20 mouse cellular contexts compared by ENCODE assay signal in the genomic region with DNA sequence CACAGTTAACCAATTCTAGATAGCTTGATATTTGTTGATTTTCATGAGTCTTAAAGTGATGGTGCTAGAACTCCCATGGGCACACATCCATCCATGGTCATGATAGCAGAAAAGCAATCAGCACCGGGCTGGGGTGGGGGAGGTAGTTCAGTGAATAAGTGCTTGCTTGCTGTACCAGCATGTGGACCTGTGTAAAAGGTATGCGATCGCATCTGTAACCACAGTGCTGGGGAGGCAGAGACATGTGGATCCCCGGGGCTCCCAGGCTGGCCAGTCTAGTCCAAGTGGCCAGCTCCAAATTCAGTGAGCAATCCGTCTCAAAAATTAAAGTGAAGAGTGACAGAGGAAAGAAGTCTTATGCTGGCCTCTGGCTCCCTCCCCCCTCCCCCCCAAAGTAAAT. TPM values are rescaled to one million over a fixed set of nuclear protein-coding genes. Genes with fewer than 3 reads are reported as not detected.
A peak's percentile ranks its signal among the peaks of the same experiment; 100 is the strongest.
DNase-seq lines count a peak whose midpoint lies in the region; ATAC-seq and TF ChIP-seq lines count a peak whose summit lies in the region.
"Had no signal": no experiment of that assay in that cellular context is flagged by ENCODE, and none has a peak within 500 bp of the region (broad histone marks: within the 10 kb centered on the region; RNA-seq: fewer than 3 reads in every experiment).

No protein-coding gene starts in this region.

- H3K4me2 ChIP-seq in hindbrain, embryonic 13.5 days: peak overlapping the region; percentile 11
- H3K4me2 ChIP-seq in hindbrain, embryonic 12.5 days (replicated peaks): no peak overlapping the region
- H3K4me2 ChIP-seq in midbrain, embryonic 13.5 days (replicated peaks): peak overlapping the region; percentile 73; the same call in 1 of the 2 replicates
- no peak overlapping the region for H3K4me2 ChIP-seq in midbrain, embryonic 16.5 days (ENCODE audit: low read length)
- H3K4me2 ChIP-seq: embryonic facial prominence, embryonic 12.5 days; liver, embryonic 12.5 days had no signal

- H3K27me3 ChIP-seq in hindbrain, embryonic 13.5 days: no peaks in the 10 kb centered on the region
- H3K27me3 ChIP-seq in hindbrain, embryonic 12.5 days: no peaks in the 10 kb centered on the region
- H3K27me3 ChIP-seq in midbrain, embryonic 13.5 days: no peaks in the 10 kb centered on the region; the same call in 1 of the 2 replicates
- no peaks in the 10 kb centered on the region for H3K27me3 ChIP-seq in midbrain, embryonic 16.5 days (ENCODE audit: control insufficient read depth, insufficient read depth, low read depth, low read length)
- H3K27me3 ChIP-seq: CH12.LX had no signal

- WGBS in hindbrain, embryonic 13.5 days: 53% methylated on average over 5 of the region's 5 CpGs
- WGBS in hindbrain, embryonic 12.5 days: 61% methylated on average over 5 of the region's 5 CpGs
- 50% methylated on average over 5 of the region's 5 CpGs for WGBS in midbrain, embryonic 13.5 days
- WGBS in midbrain, embryonic 16.5 days: 57% methylated on average over 5 of the region's 5 CpGs
- 37% methylated on average over 5 of the region's 5 CpGs for WGBS in olfactory bulb, adult 2 months

- 0 out of 2 replicates have a peak overlapping the region, but pooled peaks have one; percentile 26 for H3K9ac ChIP-seq in hindbrain, embryonic 13.5 days
- H3K9ac ChIP-seq in hindbrain, embryonic 12.5 days: no peak overlapping the region
- H3K9ac ChIP-seq in midbrain, embryonic 13.5 days (replicated peaks): no peak overlapping the region
- H3K9ac ChIP-seq in midbrain, embryonic 16.5 days (ENCODE audit: low read depth, low read length): no peak overlapping the region
- H3K9ac ChIP-seq: embryonic facial prominence, embryonic 12.5 days; liver, embryonic 12.5 days had no signal

- no peak overlapping the region for H3K4me3 ChIP-seq in hindbrain, embryonic 13.5 days
- H3K4me3 ChIP-seq in hindbrain, embryonic 12.5 days: no peak overlapping the region
- no peak overlapping the region for H3K4me3 ChIP-seq in midbrain, embryonic 13.5 days (replicated peaks)
- no peak overlapping the region for H3K4me3 ChIP-seq in midbrain, embryonic 16.5 days (ENCODE audit: low read depth, low read length)
- H3K4me3 ChIP-seq in olfactory bulb, adult 2 months (ENCODE audit: insufficient read depth, low read depth, low read length): peak overlapping the region; percentile 39
- H3K4me3 ChIP-seq: embryonic facial prominence, embryonic 12.5 days; erythroblast, embryonic 14.5 days; heart, adult 2 months; left cerebral cortex, adult 2 months; liver, embryonic 12.5 days had no signal

- no peak for TF ChIP-seq CTCF in olfactory bulb, adult 2 months (IDR thresholded peaks at IDR 0.05; ENCODE audit: insufficient read depth, low read depth, low read length)

- no peaks in the 10 kb centered on the region for H3K9me3 ChIP-seq in hindbrain, embryonic 13.5 days
- no peaks in the 10 kb centered on the region for H3K9me3 ChIP-seq in hindbrain, embryonic 12.5 days (replicated peaks)
- H3K9me3 ChIP-seq in midbrain, embryonic 13.5 days: no peaks in the 10 kb centered on the region
- H3K9me3 ChIP-seq in midbrain, embryonic 16.5 days (replicated peaks; ENCODE audit: control insufficient read depth, low read length, poor library complexity, severe bottlenecking): no peaks in the 10 kb centered on the region
- H3K9me3 ChIP-seq: embryonic facial prominence, embryonic 12.5 days; liver, embryonic 12.5 days had no signal

- H3K4me1 ChIP-seq in hindbrain, embryonic 13.5 days (replicated peaks): peaks cover 70% of the 10 kb centered on the region
- peaks cover 58% of the 10 kb centered on the region for H3K4me1 ChIP-seq in hindbrain, embryonic 12.5 days
- peaks cover 78% of the 10 kb centered on the region for H3K4me1 ChIP-seq in midbrain, embryonic 13.5 days (replicated peaks)
- H3K4me1 ChIP-seq in midbrain, embryonic 16.5 days (ENCODE audit: control insufficient read depth, insufficient read depth, low read length): peaks cover 26% of the 10 kb centered on the region
- peaks cover 38% of the 10 kb centered on the region for H3K4me1 ChIP-seq in olfactory bulb, adult 2 months (ENCODE audit: control insufficient read depth, insufficient read depth, low read length)

- H3K36me3 ChIP-seq in hindbrain, embryonic 13.5 days: no peaks in the 10 kb centered on the region
- no peaks in the 10 kb centered on the region for H3K36me3 ChIP-seq in hindbrain, embryonic 12.5 days
- no peaks in the 10 kb centered on the region for H3K36me3 ChIP-seq in midbrain, embryonic 13.5 days
- H3K36me3 ChIP-seq in midbrain, embryonic 16.5 days (ENCODE audit: control insufficient read depth, insufficient read depth, low read length): no peaks in the 10 kb centered on the region
- H3K36me3 ChIP-seq: embryonic facial prominence, embryonic 12.5 days; liver, embryonic 12.5 days had no signal

- ATAC-seq in cerebellum, adult (ENCODE audit: insufficient number of reproducible peaks, low FRiP score, low TSS enrichment): no peak
- no peak for ATAC-seq in hindbrain, embryonic 13.5 days (ENCODE audit: low FRiP score)
- no peak for ATAC-seq in hindbrain, embryonic 12.5 days (ENCODE audit: low FRiP score)
- no peak for ATAC-seq in midbrain, embryonic 13.5 days
- no peak for ATAC-seq in midbrain, embryonic 16.5 days
- ATAC-seq: intestine, embryonic 16.5 days; liver, embryonic 12.5 days had no signal

- peak; percentile 35 to 48 for DNase-seq in cerebellum, postnatal 10 days
- DNase-seq: adrenal gland, postnatal 14 days; gastrocnemius, postnatal 10 days; heart, adult 2 months; heart, postnatal 4 days; lung, adult 2 months; right cerebral cortex, postnatal 4 days had no signal

- TF ChIP-seq POLR2A in olfactory bulb, adult 2 months (IDR thresholded peaks at IDR 0.05; ENCODE audit: insufficient read depth, low read depth, low read length): no peak

- H3K27ac ChIP-seq in hindbrain, embryonic 13.5 days: no peak overlapping the region
- H3K27ac ChIP-seq in hindbrain, embryonic 12.5 days: no peak overlapping the region
- H3K27ac ChIP-seq in midbrain, embryonic 13.5 days: no peak overlapping the region
- H3K27ac ChIP-seq in midbrain, embryonic 16.5 days (ENCODE audit: low read length): no peak overlapping the region
- no peak overlapping the region for H3K27ac ChIP-seq in olfactory bulb, adult 2 months (ENCODE audit: insufficient read depth, low read depth, low read length)
- H3K27ac ChIP-seq: embryonic facial prominence, embryonic 12.5 days; heart, adult 2 months; left cerebral cortex, adult 2 months; liver, embryonic 12.5 days; stomach, postnatal 0 days had no signal

RNA-seq across cellular contexts. Expression of gene Peli2, which starts 3.4 kb away (rescaled TPM):
- 8.3 and 10.6 TPM in 2 replicates for polyA plus RNA-seq in hindbrain, embryonic 13.5 days (2015; fragmentation: Nextera tagmentation; extraction: Ambion mirVana)
- 15.3 and 18.0 TPM in 2 replicates for polyA plus RNA-seq in hindbrain, embryonic 12.5 days (2016; fragmentation: Nextera tagmentation; extraction: Ambion mirVana)
- 7.1 and 8.3 TPM in 2 replicates for polyA plus RNA-seq in midbrain, embryonic 13.5 days (2015; fragmentation: Nextera tagmentation; extraction: Ambion mirVana)
- polyA plus RNA-seq in midbrain, embryonic 16.5 days (2015; fragmentation: Nextera tagmentation; extraction: Ambion mirVana): 4.6 and 5.0 TPM in 2 replicates
- polyA plus RNA-seq in olfactory bulb, adult 2 months (2012; ENCODE audit: insufficient read depth, insufficient read length, low replicate concordance, missing spikeins): 103 TPM in 1 of 2 replicates, not detected in the other
- polyA plus RNA-seq: erythroblast, embryonic 14.5 days had no signal

Comparison
In these comparisons a context has a peak if more than half of its experiments do, and no peak if none do; other contexts are left out.
1. H3K4me2 ChIP-seq: peak in hindbrain, embryonic 13.5 days (single experiment) and midbrain, embryonic 13.5 days (single experiment); none in hindbrain, embryonic 12.5 days (single experiment) and midbrain, embryonic 16.5 days (single experiment).